Mouse (Mus musculus): ENCODE results near the gene Ruvbl1. TPM values are rescaled to one million over a fixed set of nuclear protein-coding genes. Genes with fewer than 3 reads are reported as not detected.

Ruvbl1 gene
- polyA plus RNA-seq, 1 experiment from 2014 or later: 113 TPM

DNA sequence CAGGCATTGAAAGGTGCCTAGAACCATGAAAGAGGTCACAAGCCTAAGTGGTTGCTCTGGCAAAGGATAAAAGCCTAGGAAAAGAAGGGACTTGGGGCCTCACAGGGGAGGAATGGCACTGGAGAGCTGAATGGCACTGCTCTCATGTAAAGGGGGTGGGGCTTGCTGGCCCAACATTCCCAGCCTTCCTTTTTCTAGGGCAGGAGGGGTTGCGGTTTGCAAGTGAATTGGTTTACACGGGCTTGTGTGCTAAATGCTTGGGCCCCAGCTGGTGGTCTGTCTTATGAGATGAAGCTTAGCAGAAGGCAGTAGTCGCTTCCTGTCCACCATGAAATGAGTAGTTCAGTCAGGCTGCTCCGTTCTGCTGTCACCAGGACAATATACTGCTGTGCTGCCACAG lies 17.8 kb upstream of the Ruvbl1 start:
- WGBS (ENCODE audit: insufficient replicate concordance): 35% methylated on average over 4 of the region's 4 CpGs
- DNase-seq: no peak
- H3K4me2 ChIP-seq: no peak overlapping the region
- peaks cover 38% of the 10 kb centered on the region for H3K4me1 ChIP-seq (replicated peaks)
- H3K9ac ChIP-seq: no peak overlapping the region
- peaks cover 4% of the 10 kb centered on the region; the same call in 1 of the 2 replicates for H3K27me3 ChIP-seq
- no peak overlapping the region for H3K27ac ChIP-seq
- no peak overlapping the region for H3K4me3 ChIP-seq (replicated peaks)
- H3K36me3 ChIP-seq: no peaks in the 10 kb centered on the region
- H3K9me3 ChIP-seq (replicated peaks): no peaks in the 10 kb centered on the region
- no peak for ATAC-seq (ENCODE audit: low read depth)

- H3K4me1 ChIP-seq (replicated peaks): no peaks in the 10 kb centered on the region
- no peak overlapping the region for H3K4me3 ChIP-seq (replicated peaks)
- WGBS (ENCODE audit: insufficient replicate concordance): 47% methylated on average over 2 of the region's 2 CpGs
- no peaks in the 10 kb centered on the region for H3K36me3 ChIP-seq
- no peaks in the 10 kb centered on the region for H3K9me3 ChIP-seq (replicated peaks)
- no peak overlapping the region for H3K9ac ChIP-seq
- no peak for DNase-seq
- H3K27ac ChIP-seq: no peak overlapping the region
- no peak for ATAC-seq (ENCODE audit: low read depth)
- no peak overlapping the region for H3K4me2 ChIP-seq
- H3K27me3 ChIP-seq: peaks cover 7% of the 10 kb centered on the region; the same call in 1 of the 2 replicates
Observed at GRCm38 (mm10) chr6:88454545-88454944, 10.7 kb upstream of the Ruvbl1 start.

DNA sequence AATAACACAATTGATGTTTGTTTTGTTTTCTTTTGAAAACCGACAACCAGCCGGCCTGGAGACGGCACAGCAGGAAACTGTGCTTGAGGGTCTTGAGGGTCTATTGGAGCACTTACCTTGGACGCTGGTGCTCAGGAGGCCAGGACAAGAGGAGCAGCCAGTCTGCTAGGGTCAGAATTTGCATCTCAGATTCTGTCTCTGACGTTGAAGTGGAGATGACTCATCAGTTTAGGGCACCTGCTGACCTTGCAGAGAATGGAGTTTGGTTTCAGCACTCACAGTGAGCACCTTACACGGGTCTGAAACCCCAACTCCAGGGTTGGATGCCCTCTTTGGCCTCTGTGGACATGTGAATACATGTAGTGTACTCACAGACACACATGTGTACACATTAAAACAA lies 4.7 kb downstream of the Ruvbl1 start:
- H3K27me3 ChIP-seq: no peaks in the 10 kb centered on the region
- peaks cover 23% of the 10 kb centered on the region for H3K4me1 ChIP-seq (replicated peaks)
- DNase-seq: no peak
- peaks cover 76% of the 10 kb centered on the region for H3K36me3 ChIP-seq
- no peak overlapping the region for H3K9ac ChIP-seq
- WGBS (ENCODE audit: insufficient replicate concordance): 66% methylated on average over 6 of the region's 6 CpGs
- peak overlapping the region; percentile 13; the same call in 1 of the 2 replicates for H3K27ac ChIP-seq
- no peaks in the 10 kb centered on the region for H3K9me3 ChIP-seq (replicated peaks)
- no peak for ATAC-seq (ENCODE audit: low read depth)
- no peak overlapping the region for H3K4me3 ChIP-seq (replicated peaks)
- no peak overlapping the region for H3K4me2 ChIP-seq

DNA sequence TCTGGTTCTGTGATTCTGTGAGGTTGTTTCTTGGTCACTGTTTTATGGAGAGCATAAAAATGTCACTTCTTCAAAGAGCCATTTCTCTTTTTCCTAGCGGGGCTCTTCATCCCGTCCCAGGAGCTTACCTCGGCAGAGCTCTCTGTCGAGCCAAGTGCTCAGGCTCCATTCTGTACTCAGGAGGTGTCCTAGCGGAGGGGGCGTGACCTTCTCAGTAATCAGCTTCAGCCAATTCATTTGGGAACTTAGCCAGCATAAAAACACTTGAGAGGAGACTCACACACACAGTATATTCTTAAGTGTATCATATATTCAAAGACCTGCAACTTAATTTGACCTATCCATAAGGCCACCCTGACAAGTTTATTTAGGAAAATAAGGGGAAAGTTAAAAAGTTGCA lies 15.2 kb downstream of the Ruvbl1 start:
- Histone ChIP-seq H3K4me1 (replicated peaks) (peaks cover 15% of the 10 kb centered on the region), H3K36me3 (peaks cover 97% of the 10 kb centered on the region), H3K9ac (no peak overlapping the region), H3K9me3 (replicated peaks) (no peaks in the 10 kb centered on the region), H3K27ac (no peak overlapping the region), H3K4me2 (no peak overlapping the region), H3K4me3 (replicated peaks) (no peak overlapping the region), H3K27me3 (no peaks in the 10 kb centered on the region)
- ATAC-seq (ENCODE audit: low read depth): no peak
- DNase-seq: no peak
- 70% methylated on average over 6 of the region's 6 CpGs for WGBS (ENCODE audit: insufficient replicate concordance)

GRCm38 (mm10) chr6:88483111-88483510 lies 17.9 kb downstream of the Ruvbl1 start:
- ATAC-seq (ENCODE audit: low read depth) (no peak), DNase-seq (no peak)
- Histone ChIP-seq H3K27ac (no peak overlapping the region), H3K36me3 (peaks cover 98% of the 10 kb centered on the region), H3K4me2 (no peak overlapping the region), H3K9me3 (replicated peaks) (no peaks in the 10 kb centered on the region), H3K4me3 (replicated peaks) (no peak overlapping the region), H3K27me3 (no peaks in the 10 kb centered on the region), H3K9ac (no peak overlapping the region), H3K4me1 (replicated peaks) (peaks cover 10% of the 10 kb centered on the region)
- WGBS (ENCODE audit: insufficient replicate concordance): 81% methylated on average over 7 of the region's 7 CpGs

DNA sequence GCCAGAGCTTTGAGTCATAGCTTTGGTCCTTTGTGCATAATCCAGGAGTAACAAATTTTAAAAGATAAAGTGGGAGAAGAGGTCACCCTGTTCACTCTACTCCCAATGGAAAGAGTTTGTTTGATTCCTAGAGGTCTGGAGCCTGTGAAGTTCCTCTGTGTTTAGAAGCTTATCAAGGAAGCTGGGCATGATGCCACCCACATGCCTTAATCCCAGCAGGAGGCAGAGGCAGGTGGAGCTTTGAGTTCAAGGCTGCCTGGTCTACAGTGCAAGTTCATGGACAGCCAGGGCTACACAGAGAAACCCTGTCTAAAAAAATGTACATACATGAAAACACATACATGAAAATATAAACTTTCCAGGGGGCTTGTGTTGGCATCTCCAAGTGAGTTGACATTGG lies 18.7 kb downstream of the Ruvbl1 start:
- H3K9ac ChIP-seq: no peak overlapping the region
- no peak overlapping the region for H3K4me2 ChIP-seq
- H3K36me3 ChIP-seq: peaks cover 98% of the 10 kb centered on the region
- no peak for ATAC-seq (ENCODE audit: low read depth)
- H3K4me3 ChIP-seq (replicated peaks): no peak overlapping the region
- peaks cover 10% of the 10 kb centered on the region for H3K4me1 ChIP-seq (replicated peaks)
- no peaks in the 10 kb centered on the region for H3K9me3 ChIP-seq (replicated peaks)
- H3K27me3 ChIP-seq: no peaks in the 10 kb centered on the region
- H3K27ac ChIP-seq: no peak overlapping the region
- no peak for DNase-seq

DNA sequence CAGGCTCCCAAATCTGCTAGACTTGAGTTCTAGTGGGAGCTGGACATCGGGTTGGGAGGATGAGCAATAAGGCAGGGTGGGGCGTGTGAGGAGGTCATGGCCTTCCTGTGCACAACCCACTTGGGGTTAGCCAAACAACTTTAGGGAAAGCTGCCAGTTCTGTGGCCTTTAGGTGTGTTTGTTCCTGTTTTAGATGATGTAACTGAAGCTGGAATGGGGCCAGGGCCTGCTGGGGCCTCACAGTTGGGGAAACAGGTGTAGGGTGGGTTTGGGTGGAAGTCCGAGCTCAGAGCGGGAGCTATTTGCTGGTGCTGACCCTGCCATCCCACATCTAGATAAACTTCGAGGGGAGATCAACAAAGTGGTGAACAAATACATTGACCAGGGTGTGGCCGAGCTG lies 20.2 kb downstream of the Ruvbl1 start:
- no peak overlapping the region for H3K4me2 ChIP-seq
- no peak overlapping the region for H3K9ac ChIP-seq
- no peak for DNase-seq
- no peaks in the 10 kb centered on the region for H3K27me3 ChIP-seq
- H3K36me3 ChIP-seq: peaks cover 90% of the 10 kb centered on the region
- H3K4me1 ChIP-seq (replicated peaks): peaks cover 10% of the 10 kb centered on the region
- no peak overlapping the region for H3K4me3 ChIP-seq (replicated peaks)
- H3K27ac ChIP-seq: no peak overlapping the region
- peak; percentile 67 for ATAC-seq (ENCODE audit: low read depth)
- 73% methylated on average over 6 of the region's 6 CpGs for WGBS (ENCODE audit: insufficient replicate concordance)
- no peaks in the 10 kb centered on the region for H3K9me3 ChIP-seq (replicated peaks)

DNA sequence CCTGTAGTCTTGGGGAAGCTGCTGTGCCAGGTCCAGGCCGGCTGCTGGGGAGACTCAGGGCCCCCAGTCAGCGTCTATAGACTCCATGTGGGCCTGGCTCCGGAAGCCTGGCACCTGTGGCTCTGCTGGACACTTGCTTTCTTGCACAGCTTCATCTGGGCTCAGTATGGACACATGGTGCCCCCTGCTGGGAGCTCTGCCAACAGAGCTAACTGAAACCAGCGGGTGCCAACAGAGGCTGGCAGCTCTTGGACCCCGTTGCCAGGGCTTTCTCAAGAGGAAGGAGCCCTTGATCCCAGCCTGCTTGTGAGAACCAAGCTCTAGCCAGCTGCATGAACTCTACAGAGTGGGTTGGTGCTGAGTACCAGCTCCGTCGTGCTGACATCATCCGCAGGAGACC lies 21.7 kb downstream of the Ruvbl1 start:
- no peaks in the 10 kb centered on the region for H3K9me3 ChIP-seq (replicated peaks)
- peaks cover 10% of the 10 kb centered on the region for H3K4me1 ChIP-seq (replicated peaks)
- no peak overlapping the region for H3K4me3 ChIP-seq (replicated peaks)
- H3K27me3 ChIP-seq: no peaks in the 10 kb centered on the region
- H3K4me2 ChIP-seq: no peak overlapping the region
- H3K36me3 ChIP-seq: peaks cover 89% of the 10 kb centered on the region
- ATAC-seq (ENCODE audit: low read depth) (no peak), DNase-seq (no peak)
- WGBS (ENCODE audit: insufficient replicate concordance): 85% methylated on average over 8 of the region's 8 CpGs
- no peak overlapping the region for H3K9ac ChIP-seq
- no peak overlapping the region for H3K27ac ChIP-seq

DNA sequence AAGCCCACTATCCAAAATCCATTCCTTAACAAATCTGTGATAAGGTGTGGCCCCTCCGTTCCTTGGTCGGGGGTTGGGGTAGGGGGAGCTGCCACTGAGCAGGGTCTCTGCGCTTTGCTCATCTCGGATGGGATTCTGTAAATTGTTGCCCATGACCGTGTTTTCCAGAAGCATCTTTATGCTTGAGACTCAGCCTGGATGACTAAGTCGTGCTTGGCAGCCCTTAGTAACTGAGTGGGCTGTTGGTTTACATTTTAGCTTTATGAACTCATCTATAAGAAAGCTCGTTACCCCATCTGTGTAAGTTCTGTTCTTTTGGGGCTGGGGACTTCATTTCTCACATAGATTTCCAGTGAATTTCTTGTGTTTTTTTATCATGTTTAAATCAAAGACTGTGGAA lies 23.8 kb downstream of the Ruvbl1 start:
- H3K36me3 ChIP-seq: peaks cover 89% of the 10 kb centered on the region
- 82% methylated on average over 7 of the region's 7 CpGs for WGBS (ENCODE audit: insufficient replicate concordance)
- no peak for ATAC-seq (ENCODE audit: low read depth)

DNA sequence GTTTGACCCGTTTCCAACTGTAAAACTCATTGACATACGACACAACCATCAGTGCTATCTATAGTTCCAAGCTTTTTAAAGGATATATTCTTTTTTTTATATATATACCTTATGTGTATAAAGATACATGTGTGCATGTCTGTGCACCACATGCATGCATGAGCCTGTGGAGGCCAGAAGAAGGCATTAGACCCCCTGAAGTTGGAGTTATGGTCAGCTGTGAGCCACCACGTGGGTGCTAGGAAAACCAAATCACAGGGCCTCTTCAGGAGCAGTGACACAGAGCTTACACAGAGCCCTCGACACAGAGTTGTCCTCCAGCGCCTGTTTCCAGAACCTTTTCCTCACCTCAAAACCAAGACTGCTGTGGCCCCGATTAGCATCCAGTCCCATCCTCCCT lies 24.6 kb downstream of the Ruvbl1 start:
- Histone ChIP-seq H3K4me3 (replicated peaks) (no peak overlapping the region), H3K9ac (no peak overlapping the region), H3K36me3 (peaks cover 82% of the 10 kb centered on the region), H3K4me1 (replicated peaks) (peaks cover 9% of the 10 kb centered on the region), H3K4me2 (no peak overlapping the region), H3K27me3 (no peaks in the 10 kb centered on the region), H3K9me3 (replicated peaks) (no peaks in the 10 kb centered on the region), H3K27ac (no peak overlapping the region)
- no peak for ATAC-seq (ENCODE audit: low read depth)
- whole genome bisulfite sequencing (ENCODE audit: insufficient replicate concordance): 76% methylated on average over 6 of the region's 6 CpGs
- no peak for DNase-seq

More for the DNA sequence above, 23.8 kb downstream of the Ruvbl1 start:
- H3K9me3 ChIP-seq (replicated peaks): no peaks in the 10 kb centered on the region
- no peaks in the 10 kb centered on the region for H3K27me3 ChIP-seq
- H3K4me2 ChIP-seq: no peak overlapping the region
- no peak overlapping the region for H3K27ac ChIP-seq
- no peak for DNase-seq
- no peak overlapping the region for H3K4me3 ChIP-seq (replicated peaks)
- peaks cover 10% of the 10 kb centered on the region for H3K4me1 ChIP-seq (replicated peaks)
- no peak overlapping the region for H3K9ac ChIP-seq

GRCm38 (mm10) chr6:88490629-88491354 lies 25.6 kb downstream of the Ruvbl1 start:
- no peak overlapping the region for H3K27ac ChIP-seq
- ATAC-seq (ENCODE audit: low read depth) (no peak), DNase-seq (no peak)
- H3K4me2 ChIP-seq: no peak overlapping the region
- H3K4me1 ChIP-seq (replicated peaks): peaks cover 11% of the 10 kb centered on the region
- H3K9me3 ChIP-seq (replicated peaks): no peaks in the 10 kb centered on the region
- no peak overlapping the region for H3K9ac ChIP-seq
- peaks cover 76% of the 10 kb centered on the region for H3K36me3 ChIP-seq
- H3K4me3 ChIP-seq (replicated peaks): no peak overlapping the region
- no peaks in the 10 kb centered on the region for H3K27me3 ChIP-seq
- WGBS (ENCODE audit: insufficient replicate concordance): 89% methylated on average over 12 of the region's 12 CpGs

DNA sequence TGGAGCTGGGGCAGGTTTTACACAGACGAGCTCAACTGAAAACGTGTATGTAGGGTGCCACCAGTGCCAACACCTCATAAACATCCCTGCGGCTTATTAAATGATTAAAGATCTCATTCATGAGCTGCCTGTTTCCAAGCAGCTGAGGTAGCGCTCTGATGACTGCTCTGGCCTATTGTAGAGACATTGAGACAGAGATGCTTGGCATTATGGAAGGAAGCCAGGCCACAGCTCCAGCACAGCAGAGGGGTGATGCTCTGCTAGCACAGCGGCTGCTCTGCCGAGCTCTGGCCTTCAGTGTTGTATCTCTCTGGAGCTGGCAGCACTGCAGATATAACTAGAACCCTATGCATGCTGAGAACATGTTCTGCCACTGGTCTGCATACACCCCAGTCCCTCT lies 28.5 kb downstream of the Ruvbl1 start:
- H3K36me3 ChIP-seq: peaks cover 71% of the 10 kb centered on the region
- H3K27ac ChIP-seq: no peak overlapping the region
- H3K9ac ChIP-seq: no peak overlapping the region
- peaks cover 14% of the 10 kb centered on the region for H3K4me1 ChIP-seq (replicated peaks)
- no peak overlapping the region for H3K4me3 ChIP-seq (replicated peaks)
- 81% methylated on average over 6 of the region's 6 CpGs for WGBS (ENCODE audit: insufficient replicate concordance)
- ATAC-seq (ENCODE audit: low read depth) (no peak), DNase-seq (no peak)
- no peaks in the 10 kb centered on the region for H3K9me3 ChIP-seq (replicated peaks)
- no peak overlapping the region for H3K4me2 ChIP-seq
- no peaks in the 10 kb centered on the region for H3K27me3 ChIP-seq
